Mouse (Mus musculus): ENCODE data around the gene Poc1a. TPM values are rescaled to one million over a fixed set of nuclear protein-coding genes. Genes with fewer than 3 reads are reported as not detected.

Poc1a gene
- polyA plus RNA-seq, 3 experiments from 2014 or later = 3.6 to 21.4 (median 4.8) TPM

DNA sequence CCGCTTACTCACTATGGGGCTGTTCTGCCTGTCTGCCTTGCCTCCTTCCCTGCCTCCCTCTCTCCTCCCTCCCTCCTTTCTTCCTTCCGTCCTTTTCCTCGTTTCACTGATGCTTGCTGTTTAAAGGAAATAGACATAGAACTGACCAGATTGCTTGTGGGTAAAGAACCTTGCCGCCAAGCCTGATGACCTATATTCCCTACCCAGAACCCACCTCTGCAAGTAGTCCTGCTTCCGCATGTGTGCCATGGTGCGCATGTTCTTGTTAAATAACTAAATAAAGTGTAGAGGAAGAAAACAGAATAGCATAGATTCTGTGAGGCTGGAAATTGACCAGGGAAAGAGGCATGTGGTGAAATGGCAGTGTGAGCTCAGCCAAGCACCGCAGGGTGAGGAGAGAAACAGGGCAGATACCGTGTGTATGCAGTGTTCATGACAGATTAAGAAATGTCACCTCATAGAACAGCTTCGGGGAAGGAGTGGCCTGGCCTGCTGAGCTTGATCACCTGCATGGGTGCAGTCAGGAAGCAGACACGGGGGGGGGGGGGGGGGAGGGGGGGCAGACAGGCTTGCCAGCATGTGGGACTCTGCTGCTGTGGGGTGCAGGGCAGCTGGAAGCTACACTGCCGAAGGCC is 20.7 kb downstream of the Poc1a start:
- ATAC-seq = no peak

- ATAC-seq = no peak
Measured at GRCm38 (mm10) chr9:106302446-106303150, 21.7 kb downstream of the Poc1a start.

- no peak for ATAC-seq
Measured at GRCm38 (mm10) chr9:106303460-106303960, 22.6 kb downstream of the Poc1a start.

- ATAC-seq = no peak
Measured at GRCm38 (mm10) chr9:106305228-106305627, 24.4 kb downstream of the Poc1a start.

DNA sequence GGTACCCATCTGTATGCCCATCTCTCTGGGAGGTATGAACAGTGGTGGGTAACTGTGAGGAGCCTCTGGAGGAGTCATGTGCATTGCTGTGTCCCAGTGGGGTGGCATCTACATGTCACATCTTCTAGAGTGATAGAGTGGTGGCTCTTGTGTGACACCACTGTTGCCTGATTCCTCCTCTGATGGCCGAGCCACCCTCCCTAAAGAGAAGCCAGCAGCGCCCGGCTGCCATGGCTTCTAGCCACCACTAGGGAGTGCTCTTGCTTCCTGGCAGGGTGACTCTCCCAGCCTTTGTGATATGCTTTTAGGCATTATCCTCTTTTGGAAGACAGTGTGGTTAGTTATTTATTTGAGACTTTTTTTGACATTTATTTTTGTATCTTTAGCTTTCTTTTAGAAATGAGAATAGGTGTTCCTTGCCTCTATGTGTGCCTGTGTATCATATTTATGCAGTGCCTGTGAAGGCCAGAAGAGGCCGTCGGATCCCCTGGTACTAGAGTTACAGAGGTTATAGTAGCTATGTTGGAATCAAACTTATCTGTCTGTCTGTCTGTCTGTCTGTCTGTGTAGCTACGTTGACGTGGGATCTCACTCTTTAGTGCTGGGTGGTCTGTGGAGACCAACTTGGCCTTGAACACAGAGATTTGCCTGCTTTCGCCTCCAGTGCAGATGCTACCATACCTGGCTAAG is 25.9 kb downstream of the Poc1a start:
- ATAC-seq = peak; percentile 52

GRCm38 (mm10) chr9:106308151-106308550 is 27.3 kb downstream of the Poc1a start:
- ATAC-seq = no peak

DNA sequence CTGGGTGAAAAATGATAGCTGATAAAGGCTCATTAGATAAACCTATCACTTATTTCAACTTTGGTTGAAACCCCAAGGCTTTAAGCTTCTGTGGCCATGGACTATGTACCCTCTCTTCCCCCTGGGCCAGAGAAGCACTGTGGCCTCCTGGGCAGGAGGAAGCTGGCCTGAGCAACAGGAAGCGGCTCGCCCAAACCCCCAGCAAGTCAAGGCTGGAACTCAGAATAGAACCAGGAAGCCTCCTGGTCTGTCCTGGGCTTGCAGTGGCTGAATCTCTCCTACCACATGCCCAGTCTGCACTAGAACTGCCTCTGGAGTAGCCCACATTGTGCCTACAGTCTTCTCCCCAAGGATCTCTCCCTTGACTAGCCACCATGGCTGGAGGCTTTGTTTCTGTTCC is 27.7 kb downstream of the Poc1a start:
- ATAC-seq = no peak

- no peak for ATAC-seq
Measured at GRCm38 (mm10) chr9:106308983-106309382, 28.1 kb downstream of the Poc1a start.

DNA sequence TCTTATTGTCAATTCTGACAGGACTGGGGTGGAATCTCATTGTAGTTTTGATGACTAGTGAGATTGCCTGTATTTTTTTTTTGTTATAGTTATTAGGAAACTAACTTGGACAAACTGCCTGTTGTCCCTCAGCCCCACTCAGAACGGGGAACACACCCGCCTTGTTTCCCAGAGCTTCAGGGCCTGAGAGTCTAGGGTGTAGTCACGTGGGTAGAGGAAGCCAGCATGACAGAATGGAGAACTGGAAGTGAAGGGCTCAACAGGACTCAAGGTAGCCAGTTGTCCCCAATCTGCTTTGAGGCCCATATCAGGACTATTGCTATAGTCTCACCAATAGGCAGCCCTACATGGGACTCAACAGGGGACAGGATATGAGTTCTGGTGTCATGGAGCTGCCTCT is 29.0 kb downstream of the Poc1a start:
- ATAC-seq = no peak

GRCm38 (mm10) chr9:106311625-106312191 is 30.8 kb downstream of the Poc1a start:
- no peak for ATAC-seq

- ATAC-seq = no peak
Measured at GRCm38 (mm10) chr9:106312950-106313360, 32.1 kb downstream of the Poc1a start.

- ATAC-seq = no peak
Measured at GRCm38 (mm10) chr9:106314196-106314595, 33.3 kb downstream of the Poc1a start.

- no peak for ATAC-seq
Measured at GRCm38 (mm10) chr9:106318074-106318473, 37.2 kb downstream of the Poc1a start.

DNA sequence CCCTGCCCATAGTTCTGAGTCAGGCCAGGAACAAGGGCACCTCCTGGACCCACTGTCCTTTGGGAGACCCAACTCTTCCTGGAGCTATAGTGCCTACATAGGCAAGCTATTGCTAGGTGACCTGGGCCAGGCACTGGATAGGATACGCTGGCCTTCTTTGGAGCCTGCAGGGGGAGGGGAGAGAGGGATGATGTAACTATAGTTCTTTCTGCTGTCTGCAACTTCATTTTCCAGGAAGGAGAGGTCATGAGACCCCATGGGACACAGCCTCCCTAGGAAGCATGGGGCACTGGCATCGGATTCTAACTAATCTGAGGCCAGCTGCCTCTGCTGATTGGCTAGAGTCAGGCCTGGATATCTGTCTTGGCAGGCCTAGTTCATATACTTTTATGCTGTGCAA is 38.2 kb downstream of the Poc1a start:
- ATAC-seq = no peak

GRCm38 (mm10) chr9:106322497-106322896 is 41.6 kb downstream of the Poc1a start:
- no peak for ATAC-seq

DNA sequence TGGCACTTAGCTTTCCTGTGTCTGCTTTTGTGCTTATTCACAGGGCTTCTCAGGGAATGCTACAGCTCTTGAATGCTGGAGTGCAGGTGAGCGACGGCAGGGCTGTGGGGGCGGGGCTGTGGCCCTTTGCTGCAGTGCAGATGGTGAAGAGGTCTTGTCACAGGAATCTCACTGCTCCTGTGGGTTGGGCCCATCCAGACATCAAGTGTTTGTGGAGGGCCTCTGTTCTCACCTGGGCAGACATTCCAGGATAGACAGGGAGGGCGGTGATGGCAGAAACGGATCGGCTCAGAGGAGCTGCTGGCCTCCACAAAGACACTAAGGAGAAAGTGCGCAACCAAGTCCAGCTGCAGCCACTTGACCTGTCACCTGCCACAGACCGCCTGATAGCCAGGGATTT is 45.4 kb downstream of the Poc1a start:
- ATAC-seq = no peak

- no peak for ATAC-seq
Measured at GRCm38 (mm10) chr9:106327125-106327809, 46.4 kb downstream of the Poc1a start.

DNA sequence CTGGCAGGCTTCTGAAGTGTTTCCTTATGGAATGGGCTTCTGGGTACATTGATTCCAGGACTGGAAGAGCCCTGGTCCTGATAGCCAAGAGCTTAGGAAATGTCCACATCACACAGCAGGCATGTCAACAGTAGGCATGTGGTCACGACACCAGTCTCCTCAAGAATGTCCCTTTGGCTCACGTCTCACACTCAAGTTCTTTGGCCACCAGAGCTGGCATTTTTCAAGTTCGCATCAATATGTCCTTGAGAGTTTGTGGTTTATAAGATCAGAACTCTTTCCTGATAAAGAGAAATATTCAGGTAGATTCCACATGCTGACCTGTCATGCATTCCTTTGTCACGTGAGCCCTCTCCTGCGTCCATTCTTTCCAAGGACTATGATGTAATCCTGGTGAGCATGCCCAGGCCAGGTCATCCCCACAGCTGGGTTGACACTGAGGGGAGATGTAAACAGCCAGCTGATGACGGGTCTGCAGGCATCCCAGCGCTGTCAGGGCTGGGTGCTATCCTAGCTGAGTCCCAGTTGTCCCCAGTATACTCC is 47.3 kb downstream of the Poc1a start:
- no peak for ATAC-seq

DNA sequence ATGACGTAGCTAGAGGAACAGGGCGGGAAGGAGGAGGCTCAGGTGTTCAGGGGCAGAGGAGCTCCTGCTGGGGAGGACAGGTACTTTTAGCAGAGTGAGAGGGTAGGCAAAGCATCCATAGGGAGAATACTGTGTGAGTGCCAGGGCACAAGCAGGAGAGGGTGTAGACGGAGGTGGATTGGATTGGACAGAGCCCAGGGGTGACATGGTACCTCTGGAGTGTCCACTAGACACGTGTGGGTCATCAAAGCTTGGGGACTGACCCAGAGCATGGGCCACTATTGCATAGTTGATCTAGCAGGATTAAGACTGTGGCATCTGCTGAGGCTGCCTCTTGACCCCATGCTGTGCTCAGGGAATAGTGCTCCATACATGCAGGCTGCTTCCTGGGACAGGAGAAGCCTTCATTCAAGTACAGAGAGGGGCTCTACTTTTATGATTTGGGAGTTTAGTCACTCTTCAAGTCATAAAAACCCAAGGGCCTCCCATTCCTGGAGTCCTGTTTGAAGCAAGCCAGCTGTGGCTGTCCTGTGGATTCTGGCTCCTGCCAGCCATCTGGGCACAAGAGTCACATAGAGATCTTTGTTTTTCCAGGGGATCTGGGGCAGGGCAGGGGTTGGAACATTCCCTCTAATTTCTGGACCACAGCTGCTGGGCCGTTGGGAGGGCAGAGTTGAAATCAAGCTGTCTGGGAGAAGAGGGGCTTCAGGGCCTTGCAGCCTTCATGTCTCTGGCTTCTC is 48.1 kb downstream of the Poc1a start:
- ATAC-seq = no peak

DNA sequence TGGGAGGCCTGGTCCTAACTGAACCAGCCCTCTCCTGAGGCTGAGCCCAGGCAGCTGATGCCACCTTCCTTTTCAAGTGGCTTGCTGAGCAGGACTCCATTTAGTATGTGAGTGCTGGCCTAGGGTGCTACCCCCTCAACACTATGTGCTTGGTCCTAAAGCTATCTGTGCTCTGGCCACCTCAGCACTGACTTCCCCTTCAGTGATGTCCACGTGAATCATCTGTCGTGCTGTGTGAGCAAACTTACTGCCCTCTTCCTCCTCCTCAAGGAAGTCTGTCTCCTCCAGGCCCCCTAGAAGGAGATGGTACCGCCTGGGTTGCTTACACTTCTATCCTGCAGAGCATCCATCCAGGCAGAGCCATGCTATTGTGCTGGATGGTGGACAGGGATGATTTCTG is 51.9 kb downstream of the Poc1a start:
- no peak for ATAC-seq

GRCm38 (mm10) chr9:106337620-106338019 is 56.8 kb downstream of the Poc1a start:
- ATAC-seq = no peak

Data from inflammation-experienced regulatory T-cells, adult 6 months (primary cell).